Mouse (Mus musculus): ENCODE results near the gene Nadk. TPM values are rescaled to one million over a fixed set of nuclear protein-coding genes. Genes with fewer than 3 reads are reported as not detected.

Nadk gene
- total RNA-seq, 2 experiments from 2014 or later, result 55.9 to 58.2 TPM

DNA sequence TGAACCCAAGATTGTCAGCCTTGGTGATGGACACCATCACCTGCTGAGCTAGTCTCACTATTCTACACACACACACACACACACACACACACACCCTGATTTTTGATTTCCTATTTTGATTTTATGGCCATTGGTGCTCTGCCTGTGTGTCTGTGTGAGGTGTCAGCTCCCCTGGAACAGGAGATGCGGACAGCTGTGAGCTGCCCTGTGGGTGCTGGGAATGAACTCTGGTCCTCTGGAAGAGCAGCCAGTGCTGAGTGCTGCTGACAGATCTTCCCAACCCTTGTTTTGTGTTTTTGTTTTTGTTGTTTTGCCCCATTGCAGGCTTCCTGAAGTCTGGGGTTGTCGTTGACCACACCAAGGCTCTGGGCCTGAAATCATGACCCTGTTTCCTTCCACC lies 11.0 kb downstream of the Nadk start:
- intact Hi-C loops (cut with DNase I), result no loop called here
- H3K27ac ChIP-seq, result no peak overlapping the region
- no peak overlapping the region for H3K4me3 ChIP-seq
- no peak for DNase-seq (ENCODE audit: extremely low spot score in 1 of 2, low spot score in 2 of 2)
- no peak for TF ChIP-seq CTCF (IDR thresholded peaks at IDR 0.05)

DNA sequence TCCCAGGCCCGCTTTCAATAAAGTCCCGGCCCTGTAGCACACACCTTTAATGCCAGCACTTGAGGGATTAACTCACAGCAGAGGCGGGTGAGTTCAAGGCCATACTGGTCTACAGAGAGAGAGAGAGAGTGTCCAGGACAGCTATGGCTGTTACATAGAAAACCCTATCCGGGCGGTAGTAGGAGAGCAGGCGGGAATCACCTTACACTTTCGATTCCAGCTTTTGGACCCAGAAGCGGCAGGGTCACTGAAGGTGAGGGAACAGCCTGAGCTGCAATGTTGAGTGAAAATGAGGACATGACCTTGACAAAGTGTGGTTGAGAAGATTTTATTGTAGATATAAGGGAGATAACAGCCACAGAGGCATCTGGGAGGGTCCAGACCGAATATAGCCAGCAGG lies 11.7 kb downstream of the Nadk start:
- intact Hi-C loops (cut with DNase I), result no loop called here
- Histone ChIP-seq H3K4me3 (no peak overlapping the region), H3K27ac (no peak overlapping the region)
- DNase-seq (ENCODE audit: extremely low spot score in 1 of 2, low spot score in 2 of 2), result no peak
- no peak for TF ChIP-seq CTCF (IDR thresholded peaks at IDR 0.05)

DNA sequence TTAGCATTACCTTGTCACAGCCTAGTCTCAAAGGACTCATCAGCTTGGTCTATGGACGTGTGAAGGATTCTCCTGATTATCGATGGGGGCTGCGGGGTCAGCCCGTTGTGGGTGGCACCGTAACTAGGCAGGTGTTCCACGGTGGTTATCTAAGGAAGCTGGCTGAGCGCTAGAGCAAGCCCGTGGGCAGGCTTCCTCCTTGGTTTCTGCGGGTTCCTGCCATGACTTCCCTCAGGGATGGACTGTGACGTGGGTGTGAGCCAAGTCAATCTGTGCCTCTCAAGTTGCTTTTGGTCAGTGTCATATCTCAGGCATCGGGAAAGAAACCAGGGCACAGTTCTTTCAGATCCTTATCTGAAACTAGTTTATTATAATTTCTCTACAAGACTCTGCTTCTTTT lies 12.8 kb downstream of the Nadk start:
- DNase-seq (ENCODE audit: extremely low spot score in 1 of 2, low spot score in 2 of 2), result no peak
- TF ChIP-seq CTCF (IDR thresholded peaks at IDR 0.05), result no peak
- Histone ChIP-seq H3K4me3 (no peak overlapping the region), H3K27ac (no peak overlapping the region)
- intact Hi-C loops (cut with DNase I), result no loop called here

GRCm38 (mm10) chr4:155575521-155575920 lies 13.3 kb downstream of the Nadk start:
- DNase-seq (ENCODE audit: extremely low spot score in 1 of 2, low spot score in 2 of 2), result no peak
- Histone ChIP-seq H3K4me3 (no peak overlapping the region), H3K27ac (no peak overlapping the region)
- intact Hi-C loops (cut with DNase I), result no loop called here
- no peak for TF ChIP-seq CTCF (IDR thresholded peaks at IDR 0.05)

- Histone ChIP-seq H3K27ac (no peak overlapping the region), H3K4me3 (no peak overlapping the region)
Measured at GRCm38 (mm10) chr4:155577132-155577531, 15.0 kb downstream of the Nadk start.

GRCm38 (mm10) chr4:155577741-155578140 lies 15.6 kb downstream of the Nadk start:
- DNase-seq (ENCODE audit: extremely low spot score in 1 of 2, low spot score in 2 of 2), result no peak
- intact Hi-C loops (cut with DNase I), result no loop called here
- Histone ChIP-seq H3K27ac (no peak overlapping the region), H3K4me3 (no peak overlapping the region)
- TF ChIP-seq CTCF (IDR thresholded peaks at IDR 0.05), result no peak

More at GRCm38 (mm10) chr4:155577132-155577531, 15.0 kb downstream of the Nadk start:
- intact Hi-C loops (cut with DNase I), result no loop called here
- TF ChIP-seq CTCF (IDR thresholded peaks at IDR 0.05), result no peak
- DNase-seq (ENCODE audit: extremely low spot score in 1 of 2, low spot score in 2 of 2), result no peak

GRCm38 (mm10) chr4:155578336-155579125 lies 16.4 kb downstream of the Nadk start:
- Histone ChIP-seq H3K27ac (no peak overlapping the region), H3K4me3 (no peak overlapping the region)
- no peak for TF ChIP-seq CTCF (IDR thresholded peaks at IDR 0.05)
- intact Hi-C loops (cut with DNase I), result no loop called here
- no peak for DNase-seq (ENCODE audit: extremely low spot score in 1 of 2, low spot score in 2 of 2)

DNA sequence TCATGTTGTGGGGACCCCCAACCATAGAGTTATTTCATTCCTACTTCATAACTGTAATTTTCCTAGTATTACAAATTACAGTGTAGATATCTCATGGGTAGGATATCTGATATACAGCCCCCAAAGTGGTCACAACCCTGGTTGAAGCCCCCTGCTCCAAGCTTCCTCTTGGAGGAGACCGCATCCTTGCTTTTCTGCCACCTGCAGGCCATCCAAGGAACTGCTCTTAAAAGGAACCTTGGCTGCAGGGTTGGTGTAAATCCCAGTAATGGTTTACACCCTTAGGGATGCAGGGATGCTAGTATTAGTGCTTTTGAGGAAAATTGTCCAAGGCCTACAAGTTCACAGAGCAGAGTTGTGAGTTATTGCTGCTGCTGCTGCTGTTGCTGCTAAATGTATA lies 18.2 kb downstream of the Nadk start:
- intact Hi-C loops (cut with DNase I), result loop anchor here (1.0 kb wide), 1 partner anchor 98 kb away; no protein-coding TSS in a partner anchor
- peak; percentile 95 for TF ChIP-seq CTCF (IDR thresholded peaks at IDR 0.05)
- peak in 1 of 2 experiments; percentile 55 for DNase-seq (ENCODE audit: extremely low spot score in 1 of 2, low spot score in 2 of 2)
- H3K4me3 ChIP-seq, result no peak overlapping the region
- H3K27ac ChIP-seq, result no peak overlapping the region

GRCm38 (mm10) chr4:155582279-155582905 lies 20.2 kb downstream of the Nadk start:
- no peak for TF ChIP-seq CTCF (IDR thresholded peaks at IDR 0.05)
- intact Hi-C loops (cut with DNase I), result no loop called here
- DNase-seq (ENCODE audit: extremely low spot score in 1 of 2, low spot score in 2 of 2), result no peak
- Histone ChIP-seq H3K27ac (no peak overlapping the region), H3K4me3 (no peak overlapping the region)

DNA sequence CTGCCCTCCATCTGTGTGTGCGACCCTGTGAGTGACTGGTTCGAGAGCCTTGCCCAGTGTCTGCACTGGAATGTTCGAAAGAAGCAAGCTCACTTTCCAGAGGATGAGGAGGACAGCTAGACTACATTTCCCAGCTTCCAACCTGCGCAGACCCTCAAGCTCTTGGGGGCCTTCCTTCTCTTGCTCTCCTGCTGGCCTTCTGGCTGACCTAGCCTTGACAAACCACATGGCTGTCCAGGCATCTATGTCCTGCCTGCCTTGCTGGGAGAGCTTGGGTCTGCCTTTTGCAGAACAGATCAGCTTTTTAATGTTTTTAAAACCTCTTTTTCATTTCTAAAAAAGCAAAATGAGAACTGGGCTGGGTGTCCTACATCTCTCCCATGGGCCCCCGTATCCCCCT lies 27.2 kb downstream of the Nadk start:
- TF ChIP-seq CTCF (IDR thresholded peaks at IDR 0.05), result no peak
- H3K4me3 ChIP-seq, result no peak overlapping the region
- H3K27ac ChIP-seq, result no peak overlapping the region
- intact Hi-C loops (cut with DNase I), result no loop called here
- DNase-seq (ENCODE audit: extremely low spot score in 1 of 2, low spot score in 2 of 2), result no peak

DNA sequence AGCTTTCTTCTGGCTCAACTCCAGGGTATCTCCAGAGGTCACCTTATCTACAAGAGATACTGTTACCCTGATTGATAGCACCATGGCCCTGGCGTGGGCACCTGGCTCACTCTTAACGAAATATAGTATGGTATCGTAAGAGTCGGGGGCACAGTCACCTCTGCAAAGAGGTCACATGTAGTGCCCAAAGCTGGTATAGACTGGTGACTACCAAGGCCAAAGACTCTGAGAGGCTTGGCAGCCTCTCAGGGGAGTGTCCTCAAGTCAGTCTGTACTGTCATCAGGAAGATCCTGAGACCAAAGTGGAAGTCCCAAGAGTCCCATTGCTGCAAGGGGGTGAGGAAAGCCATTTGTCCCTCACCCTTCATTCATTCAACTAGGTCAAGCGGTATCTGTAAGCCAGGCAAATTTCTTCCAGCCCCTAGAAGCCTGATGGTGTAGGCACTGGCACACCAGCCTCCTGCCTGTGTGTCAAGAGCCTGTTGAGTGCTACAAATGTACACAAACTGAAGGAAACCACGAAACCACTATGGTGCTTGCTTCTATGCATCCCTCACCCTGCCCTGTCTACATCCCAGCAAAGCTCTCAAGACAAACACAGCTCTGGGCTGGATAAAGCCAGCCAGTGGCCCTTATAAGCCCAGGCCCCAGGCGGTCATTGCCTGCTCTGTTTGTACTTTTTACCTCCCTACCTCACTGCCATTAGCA lies 29.0 kb downstream of the Nadk start:
- TF ChIP-seq CTCF (IDR thresholded peaks at IDR 0.05), result no peak
- Histone ChIP-seq H3K4me3 (no peak overlapping the region), H3K27ac (no peak overlapping the region)
- no peak for DNase-seq (ENCODE audit: extremely low spot score in 1 of 2, low spot score in 2 of 2)
- intact Hi-C loops (cut with DNase I), result no loop called here

DNA sequence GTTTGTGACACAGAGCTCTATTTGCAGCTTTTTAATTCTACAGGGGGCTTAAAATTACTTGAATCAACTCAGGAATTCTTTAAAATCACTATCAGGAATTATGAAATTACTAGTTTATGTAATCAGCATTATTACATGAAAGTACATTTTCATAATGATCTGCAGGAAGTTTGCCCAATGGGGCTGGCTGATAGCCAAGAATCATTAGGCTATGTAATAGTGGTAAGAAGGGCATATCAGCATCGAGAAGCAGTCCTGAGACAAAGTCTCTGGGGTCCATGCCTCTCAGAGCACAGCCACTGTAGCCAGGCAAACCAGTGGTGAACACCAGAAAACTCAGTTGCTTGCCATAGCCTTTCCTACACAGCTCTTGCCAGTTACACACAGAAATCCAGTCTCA lies 31.6 kb downstream of the Nadk start:
- intact Hi-C loops (cut with DNase I), result no loop called here
- Histone ChIP-seq H3K4me3 (no peak overlapping the region), H3K27ac (no peak overlapping the region)
- TF ChIP-seq CTCF (IDR thresholded peaks at IDR 0.05), result no peak
- DNase-seq (ENCODE audit: extremely low spot score in 1 of 2, low spot score in 2 of 2), result no peak

Measured in left cerebral cortex, adult 2 months (tissue).